Mouse (Mus musculus): ENCODE results near the gene Btbd9. TPM values are rescaled to one million over a fixed set of nuclear protein-coding genes. Genes with fewer than 3 reads are reported as not detected.
"Not testable (repeated sequence)": the region's sequence is repeated elsewhere in the genome, so short reads cannot be mapped to it uniquely, and the experiment has no call there.

Btbd9 gene
- 74.3 and 76.1 TPM in 2 replicates for polyA plus RNA-seq (2015; fragmentation: Nextera tagmentation; extraction: Ambion mirVana)

DNA sequence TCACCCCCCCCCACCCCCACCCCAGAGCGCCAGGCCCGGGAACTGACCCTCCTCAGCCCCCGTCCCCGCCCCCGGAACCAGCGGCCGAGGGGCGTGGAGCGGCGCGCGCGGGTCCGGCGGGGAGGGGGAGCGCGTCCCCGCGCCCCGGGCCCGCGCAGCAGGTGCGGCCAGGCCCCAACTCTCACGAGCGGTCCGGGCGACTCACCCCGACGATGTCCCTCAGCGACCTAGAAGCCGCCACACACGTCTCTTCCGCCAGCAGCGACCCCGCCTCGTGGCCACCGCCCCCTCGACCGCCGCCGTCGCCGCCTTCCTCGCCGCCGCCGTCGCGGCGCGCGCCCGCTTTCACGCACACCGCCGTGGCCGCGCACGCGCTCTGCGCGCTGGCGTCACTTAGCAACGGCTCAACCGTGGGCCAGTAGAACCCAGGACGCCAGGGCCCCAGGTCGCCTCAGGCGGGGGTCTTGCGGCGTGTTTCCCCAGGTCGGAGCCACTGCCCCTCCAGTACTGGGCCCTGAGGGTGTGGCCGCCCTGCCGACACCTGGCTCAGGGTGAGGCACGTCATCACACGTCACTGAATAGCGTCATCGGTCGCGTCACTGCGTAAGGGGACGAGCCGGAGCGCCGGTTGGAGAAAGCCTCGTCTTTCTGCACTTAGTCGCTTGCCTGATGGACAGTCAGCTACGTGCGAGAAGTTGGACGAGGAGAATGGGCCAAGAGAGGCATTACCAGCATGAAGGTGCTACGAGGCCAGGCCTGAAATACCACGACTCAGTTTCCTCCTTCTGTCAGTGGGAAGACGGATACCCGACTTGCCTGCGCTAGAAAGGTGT lies at the start of gene Btbd9:
Gene Btbd9, minus strand, starts transcription at position 548 of the 833 bp plus-strand sequence.
- Histone ChIP-seq H3K9me3 (no peaks in the 10 kb centered on the region), H3K4me3 (peak within 1 kb of the TSS; percentile 73), H3K9ac (peak within 1 kb of the TSS; percentile 74), H3K4me2 (replicated peaks) (peak within 1 kb of the TSS; percentile 68), H3K36me3 (no peaks in the 10 kb centered on the region), H3K4me1 (peaks cover 23% of the 10 kb centered on the region), H3K27me3 (no peaks in the 10 kb centered on the region), H3K27ac (peak within 1 kb of the TSS; percentile 73)
- WGBS: under 1% methylated on average over 77 of the region's 94 CpGs
- peak; percentile 89 for ATAC-seq (ENCODE audit: low FRiP score, low read depth)

DNA sequence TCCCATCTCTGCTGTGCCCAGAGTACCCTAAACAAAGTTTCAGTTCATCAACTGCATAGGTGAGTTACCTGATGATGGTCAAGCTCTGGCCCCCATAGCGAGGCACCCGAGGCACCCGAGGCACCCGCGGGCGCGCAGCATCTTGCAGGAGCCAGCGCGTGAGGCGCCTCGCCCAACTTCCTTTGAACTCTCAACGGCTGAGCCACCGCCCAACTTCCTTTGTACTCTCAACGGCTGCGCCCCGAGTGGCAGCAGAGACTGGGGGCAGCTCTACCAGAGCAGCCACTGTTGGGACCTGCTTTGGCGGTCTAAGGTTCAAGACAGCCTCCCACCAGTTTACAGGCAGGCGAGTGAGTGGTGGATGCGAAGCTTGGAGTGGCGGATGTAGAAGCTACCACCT lies 47.8 kb upstream of the Btbd9 start, which contains the start of gene Dnah8:
Gene Dnah8, plus strand, starts transcription at position 223 of the 400 bp plus-strand sequence.
- not testable (repeated sequence) for H3K4me2 ChIP-seq (replicated peaks); H3K4me3 ChIP-seq; H3K36me3 ChIP-seq; H3K27ac ChIP-seq; H3K4me1 ChIP-seq; H3K9ac ChIP-seq; H3K9me3 ChIP-seq; ATAC-seq (ENCODE audit: low FRiP score, low read depth); H3K27me3 ChIP-seq
- WGBS: no CpG with 5 or more reads among the region's 20 CpGs

DNA sequence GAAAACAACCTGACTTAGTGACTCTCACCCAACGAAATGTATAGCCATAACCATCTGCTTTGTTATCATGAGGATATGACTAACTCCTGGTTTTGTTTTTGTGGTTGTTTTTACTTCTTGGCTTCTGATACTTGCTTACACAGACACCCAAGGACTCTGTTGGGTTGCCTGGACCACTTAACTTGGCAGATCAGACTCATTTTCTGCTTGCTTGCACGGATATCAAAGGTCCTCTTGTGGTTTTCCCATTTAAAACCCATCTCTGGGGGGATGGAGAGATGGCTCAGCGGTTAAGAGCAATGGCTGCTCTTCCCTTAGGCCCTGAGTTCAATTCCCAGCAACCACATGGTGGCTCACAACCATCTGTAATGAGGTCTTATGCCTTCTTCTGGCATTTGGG lies 46.9 kb upstream of the Btbd9 start:
- ATAC-seq (ENCODE audit: low FRiP score, low read depth): no peak
- Histone ChIP-seq H3K4me1 (peaks cover 7% of the 10 kb centered on the region; the same call in 1 of the 2 replicates), H3K4me3 (no peak overlapping the region), H3K36me3 (no peaks in the 10 kb centered on the region), H3K9ac (no peak overlapping the region), H3K4me2 (replicated peaks) (no peak overlapping the region), H3K9me3 (no peaks in the 10 kb centered on the region), H3K27me3 (no peaks in the 10 kb centered on the region), H3K27ac (no peak overlapping the region)
- WGBS: 88% methylated on average over 3 of the region's 3 CpGs

DNA sequence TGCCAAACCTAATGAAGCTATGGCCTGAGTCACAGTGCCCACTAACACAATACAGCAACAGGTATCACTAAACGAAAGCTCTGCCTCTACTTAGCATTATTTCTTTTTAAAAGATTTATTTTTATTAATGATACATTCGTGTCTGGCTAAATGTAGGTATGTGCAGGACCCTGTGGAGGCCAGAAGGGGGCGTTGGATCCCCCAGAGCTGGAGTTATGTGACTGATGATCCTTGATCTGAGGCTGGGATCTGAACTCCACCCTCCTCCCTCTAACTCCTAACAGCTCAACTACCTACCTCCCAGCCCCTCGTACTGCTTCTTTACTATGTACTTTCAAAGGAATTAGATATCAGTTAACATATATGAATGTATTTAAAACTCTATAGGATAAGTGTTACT lies 45.2 kb upstream of the Btbd9 start:
- Histone ChIP-seq H3K9ac (no peak overlapping the region), H3K4me2 (replicated peaks) (no peak overlapping the region), H3K4me3 (no peak overlapping the region), H3K4me1 (peaks cover 7% of the 10 kb centered on the region; the same call in 1 of the 2 replicates), H3K27me3 (no peaks in the 10 kb centered on the region), H3K9me3 (no peaks in the 10 kb centered on the region), H3K36me3 (no peaks in the 10 kb centered on the region), H3K27ac (no peak overlapping the region)
- 69% methylated on average over 4 of the region's 4 CpGs for WGBS
- no peak for ATAC-seq (ENCODE audit: low FRiP score, low read depth)

GRCm38 (mm10) chr17:30620548-30620947 lies 44.3 kb upstream of the Btbd9 start:
- Histone ChIP-seq H3K4me1 (peaks cover 7% of the 10 kb centered on the region; the same call in 1 of the 2 replicates), H3K4me2 (replicated peaks) (no peak overlapping the region), H3K4me3 (no peak overlapping the region), H3K27me3 (no peaks in the 10 kb centered on the region), H3K9me3 (no peaks in the 10 kb centered on the region), H3K9ac (no peak overlapping the region), H3K36me3 (no peaks in the 10 kb centered on the region), H3K27ac (no peak overlapping the region)
- no peak for ATAC-seq (ENCODE audit: low FRiP score, low read depth)
- WGBS: 15% methylated on average over 2 of the region's 2 CpGs

GRCm38 (mm10) chr17:30619153-30619552 lies 42.9 kb upstream of the Btbd9 start:
- peaks cover 7% of the 10 kb centered on the region; the same call in 1 of the 2 replicates for H3K4me1 ChIP-seq
- no peaks in the 10 kb centered on the region for H3K27me3 ChIP-seq
- H3K4me3 ChIP-seq: no peak overlapping the region
- no peak for ATAC-seq (ENCODE audit: low FRiP score, low read depth)
- no peaks in the 10 kb centered on the region for H3K9me3 ChIP-seq
- no peak overlapping the region for H3K4me2 ChIP-seq (replicated peaks)
- 27% methylated on average over 2 of the region's 2 CpGs for WGBS
- no peaks in the 10 kb centered on the region for H3K36me3 ChIP-seq
- no peak overlapping the region for H3K9ac ChIP-seq
- no peak overlapping the region for H3K27ac ChIP-seq

DNA sequence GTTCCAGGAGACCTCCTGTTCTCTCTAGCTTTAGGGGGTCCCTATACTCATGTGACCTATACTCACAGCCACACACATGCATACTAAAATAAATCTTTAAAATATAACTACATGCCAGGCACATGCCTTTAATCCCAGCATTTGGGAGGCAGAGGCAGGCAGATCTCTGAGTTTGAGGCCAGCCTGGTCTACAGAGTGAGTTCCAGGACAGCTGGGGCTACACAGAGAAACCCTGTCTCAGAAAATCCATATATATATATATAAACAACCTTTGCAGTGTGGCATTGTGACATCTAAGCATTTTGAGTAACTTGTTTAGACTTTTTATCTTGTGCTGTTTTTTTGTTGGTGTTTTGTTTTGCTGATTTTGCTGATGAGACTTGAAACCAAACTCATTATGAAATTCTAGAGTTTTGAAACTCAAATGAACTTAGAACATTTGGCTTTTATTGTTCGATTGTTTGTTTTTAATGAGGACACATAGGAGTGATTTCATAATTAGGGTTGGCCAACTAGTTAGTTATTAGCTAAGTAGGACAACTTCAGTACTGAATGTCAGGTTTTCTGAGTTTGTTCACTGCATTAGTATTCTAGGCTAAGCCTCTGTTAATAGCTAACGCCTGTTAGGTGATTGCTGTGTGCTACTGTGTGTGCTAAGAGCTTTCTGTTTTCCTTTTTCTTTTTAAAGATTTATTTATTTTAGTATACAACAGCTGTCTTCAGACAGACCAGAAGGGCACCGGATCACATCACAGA lies 42.0 kb upstream of the Btbd9 start:
- Histone ChIP-seq H3K4me3 (no peak overlapping the region), H3K27me3 (no peaks in the 10 kb centered on the region), H3K36me3 (no peaks in the 10 kb centered on the region), H3K9ac (no peak overlapping the region), H3K4me1 (peaks cover 7% of the 10 kb centered on the region; the same call in 1 of the 2 replicates), H3K9me3 (no peaks in the 10 kb centered on the region), H3K27ac (no peak overlapping the region), H3K4me2 (replicated peaks) (no peak overlapping the region)
- WGBS: 79% methylated on average over 3 of the region's 3 CpGs
- no peak for ATAC-seq (ENCODE audit: low FRiP score, low read depth)

GRCm38 (mm10) chr17:30616203-30616602 lies 39.9 kb upstream of the Btbd9 start:
- no peak overlapping the region for H3K4me2 ChIP-seq (replicated peaks)
- H3K36me3 ChIP-seq: no peaks in the 10 kb centered on the region
- no peaks in the 10 kb centered on the region for H3K27me3 ChIP-seq
- no peak overlapping the region for H3K9ac ChIP-seq
- no peak overlapping the region for H3K4me3 ChIP-seq
- no peaks in the 10 kb centered on the region for H3K9me3 ChIP-seq
- H3K4me1 ChIP-seq: peaks cover 14% of the 10 kb centered on the region
- 87% methylated on average over 5 of the region's 5 CpGs for WGBS
- no peak overlapping the region for H3K27ac ChIP-seq
- ATAC-seq (ENCODE audit: low FRiP score, low read depth): no peak

- no peak overlapping the region for H3K4me2 ChIP-seq (replicated peaks)
- no peak overlapping the region for H3K9ac ChIP-seq
- H3K27ac ChIP-seq: no peak overlapping the region
- 0 out of 2 replicates have a peak, but pooled peaks cover 3% of the 10 kb centered on the region for H3K36me3 ChIP-seq
- H3K4me3 ChIP-seq: no peak overlapping the region
- no peak for ATAC-seq (ENCODE audit: low FRiP score, low read depth)
- peaks cover 27% of the 10 kb centered on the region for H3K4me1 ChIP-seq
- no peaks in the 10 kb centered on the region for H3K9me3 ChIP-seq
- no peaks in the 10 kb centered on the region for H3K27me3 ChIP-seq
Measured at GRCm38 (mm10) chr17:30613350-30613749, 37.1 kb upstream of the Btbd9 start.

- Histone ChIP-seq H3K4me1 (peaks cover 37% of the 10 kb centered on the region), H3K4me2 (replicated peaks) (peak overlapping the region; percentile 70), H3K36me3 (peaks cover 5% of the 10 kb centered on the region; the same call in 1 of the 2 replicates), H3K9me3 (no peaks in the 10 kb centered on the region), H3K27ac (peak overlapping the region; percentile 75), H3K9ac (peak overlapping the region; percentile 86), H3K27me3 (no peaks in the 10 kb centered on the region), H3K4me3 (peak overlapping the region; percentile 73)
- peak; percentile 100 for ATAC-seq (ENCODE audit: low FRiP score, low read depth)
- 0% methylated on average over 34 of the region's 34 CpGs for WGBS
Measured at GRCm38 (mm10) chr17:30612075-30612859, 36.0 kb upstream of the Btbd9 start.

GRCm38 (mm10) chr17:30611221-30612074 lies 35.2 kb upstream of the Btbd9 start:
- Histone ChIP-seq H3K9ac (peak overlapping the region; percentile 86), H3K4me3 (peak overlapping the region; percentile 73), H3K4me1 (peaks cover 43% of the 10 kb centered on the region), H3K36me3 (peaks cover 7% of the 10 kb centered on the region; the same call in 1 of the 2 replicates), H3K4me2 (replicated peaks) (peak overlapping the region; percentile 70), H3K9me3 (no peaks in the 10 kb centered on the region), H3K27ac (peak overlapping the region; percentile 75), H3K27me3 (no peaks in the 10 kb centered on the region)
- no peak for ATAC-seq (ENCODE audit: low FRiP score, low read depth)
- 23% methylated on average over 18 of the region's 18 CpGs for WGBS

All from limb, embryonic 13.5 days (tissue).